Comparison of ENCODE assay signal across 9 mouse cellular contexts in genomic region chr17:36418091-36418754, GRCm38 (mm10). TPM values are rescaled to one million over a fixed set of nuclear protein-coding genes. Genes with fewer than 3 reads are reported as not detected.
DNase-seq lines count a peak whose midpoint lies in the region; ATAC-seq lines count a peak whose summit lies in the region.
"Had no signal": no experiment of that assay in that cellular context is flagged by ENCODE, and none has a peak within 500 bp of the region (broad histone marks: within the 10 kb centered on the region; RNA-seq: fewer than 3 reads in every experiment).

No protein-coding gene starts in this region.

- H3K4me2 ChIP-seq in heart, embryonic 12.5 days, result no peak overlapping the region
- H3K4me2 ChIP-seq in neural tube, embryonic 11.5 days (ENCODE audit: low read depth), result no peak overlapping the region
- H3K4me2 ChIP-seq: liver, embryonic 13.5 days had no signal

- DNase-seq in heart, adult 8-10 months (ENCODE audit: low spot score), result peak; percentile 14
- DNase-seq in CD8-positive naive resting alpha-beta T cell, adult 2 months (ENCODE audit: low read depth in 2 of 2, low spot score in 2 of 2), result peak; percentile 5 to 34
- DNase-seq in c-Kit-positive CD71-positive TER-119-positive erythroid progenitor cells, embryonic 14.5 days (ENCODE audit: low spot score), result peak; percentile 26
- DNase-seq in frontal cortex, postnatal 36 days (ENCODE audit: low spot score in 2 of 2), result peak; percentile 8 to 44
- DNase-seq in layer of hippocampus, postnatal 14 days (ENCODE audit: low spot score in 2 of 2), result peak; percentile 5 to 68
- DNase-seq in neural tube, embryonic 11.5 days (ENCODE audit: low spot score), result peak; percentile 29
- DNase-seq in yolk sac, embryonic 10.5 days (ENCODE audit: low spot score), result no peak
- DNase-seq: liver, embryonic 13.5 days had no signal

- no peak for ATAC-seq in heart, embryonic 12.5 days (ENCODE audit: insufficient number of reproducible peaks, low FRiP score)
- ATAC-seq in neural tube, embryonic 11.5 days (ENCODE audit: insufficient read depth, low FRiP score, low TSS enrichment), result peak; percentile 35; the same call in 1 of the 2 replicates

- no peak overlapping the region for H3K9ac ChIP-seq in heart, embryonic 12.5 days
- H3K9ac ChIP-seq in neural tube, embryonic 11.5 days (ENCODE audit: low read length), result no peak overlapping the region
- H3K9ac ChIP-seq: liver, embryonic 13.5 days had no signal

- WGBS in heart, embryonic 12.5 days, result 17% methylated on average over 4 of the region's 4 CpGs
- WGBS in neural tube, embryonic 11.5 days, result 26% methylated on average over 4 of the region's 4 CpGs

- peaks cover 15% of the 10 kb centered on the region; the same call in 1 of the 2 replicates for H3K9me3 ChIP-seq in heart, embryonic 12.5 days (replicated peaks)
- no peaks in the 10 kb centered on the region for H3K9me3 ChIP-seq in neural tube, embryonic 11.5 days (ENCODE audit: control insufficient read depth, low read length)

- no peaks in the 10 kb centered on the region for H3K36me3 ChIP-seq in heart, embryonic 12.5 days
- no peaks in the 10 kb centered on the region for H3K36me3 ChIP-seq in neural tube, embryonic 11.5 days (ENCODE audit: control insufficient read depth, insufficient read depth, low read length)
- H3K36me3 ChIP-seq: liver, embryonic 13.5 days had no signal

- no peak overlapping the region for H3K27ac ChIP-seq in heart, embryonic 12.5 days (ENCODE audit: poor library complexity, severe bottlenecking)
- no peak overlapping the region for H3K27ac ChIP-seq in neural tube, embryonic 11.5 days (ENCODE audit: low read depth, low read length)
- H3K27ac ChIP-seq: liver, embryonic 13.5 days had no signal

- H3K4me1 ChIP-seq in heart, embryonic 12.5 days (replicated peaks), result no peaks in the 10 kb centered on the region
- no peaks in the 10 kb centered on the region for H3K4me1 ChIP-seq in neural tube, embryonic 11.5 days (ENCODE audit: control insufficient read depth, insufficient read depth, low read length)
- H3K4me1 ChIP-seq: liver, embryonic 13.5 days had no signal

- no peak overlapping the region for H3K4me3 ChIP-seq in heart, embryonic 12.5 days
- no peak overlapping the region for H3K4me3 ChIP-seq in neural tube, embryonic 11.5 days (ENCODE audit: low read depth, low read length)
- H3K4me3 ChIP-seq: liver, embryonic 13.5 days had no signal

- no peaks in the 10 kb centered on the region for H3K27me3 ChIP-seq in heart, embryonic 12.5 days (replicated peaks)
- H3K27me3 ChIP-seq in neural tube, embryonic 11.5 days (ENCODE audit: control insufficient read depth, insufficient read depth, low read length), result no peaks in the 10 kb centered on the region
- H3K27me3 ChIP-seq: liver, embryonic 13.5 days had no signal

RNA-seq across cellular contexts. Expression of gene H2-M10.4, which starts 43.9 kb away (rescaled TPM):
- total RNA-seq in heart, adult 8-10 months (2022), result not detected
- not detected in 2 replicates for polyA plus RNA-seq in heart, embryonic 12.5 days (2016; fragmentation: Nextera tagmentation; extraction: Ambion mirVana)
- not detected for total RNA-seq in layer of hippocampus, postnatal 14 days (2021)
- not detected in 2 replicates for polyA plus RNA-seq in neural tube, embryonic 11.5 days (2014; fragmentation: Nextera tagmentation; extraction: Ambion mirVana)
- polyA plus RNA-seq: liver, embryonic 13.5 days had no signal

RNA-seq across cellular contexts. Expression of gene H2-M10.3, which starts 50.0 kb away (rescaled TPM):
- total RNA-seq in heart, adult 8-10 months (2022), result not detected
- not detected in 2 replicates for polyA plus RNA-seq in heart, embryonic 12.5 days (2016; fragmentation: Nextera tagmentation; extraction: Ambion mirVana)
- not detected for total RNA-seq in layer of hippocampus, postnatal 14 days (2021)
- not detected in 2 replicates for polyA plus RNA-seq in neural tube, embryonic 11.5 days (2014; fragmentation: Nextera tagmentation; extraction: Ambion mirVana)
- polyA plus RNA-seq: liver, embryonic 13.5 days had no signal
